In the genomic region with DNA sequence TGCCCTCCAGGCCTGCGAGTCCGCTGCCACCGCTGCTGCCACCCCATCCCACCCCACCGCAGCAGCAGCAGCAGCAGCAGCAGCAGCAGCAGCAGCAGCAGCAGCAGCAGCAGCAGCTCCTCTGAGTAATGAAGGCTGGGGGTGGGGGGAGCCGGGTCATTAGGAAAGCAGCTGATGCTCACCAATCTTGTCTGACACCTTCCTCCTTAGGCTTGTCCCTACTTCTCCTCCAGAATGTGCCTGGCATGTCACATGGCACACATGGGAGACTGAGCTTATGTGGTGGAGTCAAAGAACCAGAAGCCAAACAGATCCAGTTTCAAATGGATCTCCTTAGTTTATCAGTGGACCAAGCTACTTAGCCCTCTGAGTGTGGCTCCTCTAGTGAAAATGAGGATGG, we compare ENCODE assay signal across 19 mouse cellular contexts.
"Had no signal": no experiment of that assay in that cellular context is flagged by ENCODE, and none has a peak within 500 bp of the region (broad histone marks: within the 10 kb centered on the region; RNA-seq: fewer than 3 reads in every experiment).

No protein-coding gene starts in this region.

- H3K4me2 ChIP-seq: kidney, embryonic 15.5 days; limb, embryonic 13.5 days; liver, embryonic 13.5 days; midbrain, embryonic 12.5 days; midbrain, embryonic 15.5 days; stomach, embryonic 15.5 days had no signal

- H3K27me3 ChIP-seq: liver, embryonic 13.5 days; midbrain, embryonic 15.5 days; stomach, embryonic 15.5 days had no signal

- DNase-seq: kidney, adult 11 months; kidney, adult 8-10 months; kidney, postnatal 14 days; layer of hippocampus, adult 9-11 months; liver, embryonic 13.5 days; lung, adult 2 months; lung, postnatal 14 days; lung, postnatal 4 days; retina, postnatal 1 day; right cerebral cortex, postnatal 25 days; spleen, adult 18-20 months; thymus, postnatal 25 days had no signal

- ATAC-seq: midbrain, embryonic 15.5 days had no signal

- H3K9ac ChIP-seq: kidney, embryonic 15.5 days; limb, embryonic 13.5 days; liver, embryonic 13.5 days; midbrain, embryonic 12.5 days; midbrain, embryonic 15.5 days; stomach, embryonic 15.5 days had no signal

- H3K4me3 ChIP-seq: kidney, embryonic 15.5 days; layer of hippocampus, adult 2 months; limb, embryonic 10.5 days; limb, embryonic 13.5 days; liver, embryonic 13.5 days; midbrain, embryonic 12.5 days; midbrain, embryonic 15.5 days; stomach, embryonic 15.5 days had no signal

- H3K27ac ChIP-seq: kidney, embryonic 15.5 days; layer of hippocampus, adult 2 months; limb, embryonic 10.5 days; limb, embryonic 13.5 days; liver, embryonic 13.5 days; midbrain, embryonic 12.5 days; midbrain, embryonic 15.5 days; stomach, embryonic 15.5 days had no signal

- H3K4me1 ChIP-seq: kidney, embryonic 15.5 days; liver, embryonic 13.5 days had no signal

- H3K36me3 ChIP-seq: kidney, embryonic 15.5 days; limb, embryonic 10.5 days; limb, embryonic 13.5 days; liver, embryonic 13.5 days; midbrain, embryonic 12.5 days; midbrain, embryonic 15.5 days; stomach, embryonic 15.5 days had no signal

- H3K9me3 ChIP-seq: kidney, embryonic 15.5 days; limb, embryonic 10.5 days; limb, embryonic 13.5 days; liver, embryonic 13.5 days; midbrain, embryonic 12.5 days; midbrain, embryonic 15.5 days; stomach, embryonic 15.5 days had no signal
